Mouse (Mus musculus): ENCODE measurements at regions not wholly inside any gene's neighbourhood (a gene's known extent, or its start where the extent isn't known, plus 50 kb on each side); places are given as distances from the start of the nearest gene placed in this dataset.

GRCm38 (mm10) chr11:45174811-45175798 lies 558.0 kb downstream of the Ebf1 start:
- DNase-seq (ENCODE audit: extremely low spot score, low read depth, low spot score): no peak

GRCm38 (mm10) chr11:45176971-45177370 lies 559.9 kb downstream of the Ebf1 start:
- no peak for DNase-seq (ENCODE audit: extremely low spot score, low read depth, low spot score)

GRCm38 (mm10) chr11:45178036-45178435 lies 560.9 kb downstream of the Ebf1 start:
- DNase-seq (ENCODE audit: extremely low spot score, low read depth, low spot score): no peak

GRCm38 (mm10) chr11:45179019-45179418 lies 561.9 kb downstream of the Ebf1 start:
- no peak for DNase-seq (ENCODE audit: extremely low spot score, low read depth, low spot score)

GRCm38 (mm10) chr11:45190601-45191370 lies 573.7 kb downstream of the Ebf1 start:
- DNase-seq (ENCODE audit: extremely low spot score, low read depth, low spot score): no peak

- DNase-seq (ENCODE audit: extremely low spot score, low read depth, low spot score): no peak
These were observed 574.5 kb downstream of the Ebf1 start for GRCm38 (mm10) chr11:45191392-45192189.

- DNase-seq (ENCODE audit: extremely low spot score, low read depth, low spot score): no peak
These were observed 576.2 kb downstream of the Ebf1 start for GRCm38 (mm10) chr11:45193319-45193718.

- no peak for DNase-seq (ENCODE audit: extremely low spot score, low read depth, low spot score)
These were observed 582.4 kb downstream of the Ebf1 start for GRCm38 (mm10) chr11:45199520-45199919.

- no peak for DNase-seq (ENCODE audit: extremely low spot score, low read depth, low spot score)
These were observed 583.7 kb downstream of the Ebf1 start for GRCm38 (mm10) chr11:45200714-45201405.

- DNase-seq (ENCODE audit: extremely low spot score, low read depth, low spot score): no peak
These were observed 586.3 kb downstream of the Ebf1 start for GRCm38 (mm10) chr11:45203446-45203845.

- DNase-seq (ENCODE audit: extremely low spot score, low read depth, low spot score): no peak
These were observed 589.8 kb downstream of the Ebf1 start for GRCm38 (mm10) chr11:45206611-45207525.

- no peak for DNase-seq (ENCODE audit: extremely low spot score, low read depth, low spot score)
These were observed 597.0 kb downstream of the Ebf1 start for GRCm38 (mm10) chr11:45214096-45214495.

- DNase-seq (ENCODE audit: extremely low spot score, low read depth, low spot score): no peak
These were observed 599.9 kb downstream of the Ebf1 start for GRCm38 (mm10) chr11:45216942-45217474.

- DNase-seq (ENCODE audit: extremely low spot score, low read depth, low spot score): no peak
These were observed 602.1 kb downstream of the Ebf1 start for GRCm38 (mm10) chr11:45219239-45219638.

GRCm38 (mm10) chr11:45222021-45222420 lies 604.9 kb downstream of the Ebf1 start:
- DNase-seq (ENCODE audit: extremely low spot score, low read depth, low spot score): no peak

- no peak for DNase-seq (ENCODE audit: extremely low spot score, low read depth, low spot score)
These were observed 616.1 kb upstream of the Clint1 start for GRCm38 (mm10) chr11:45235476-45236412.

- no peak for DNase-seq (ENCODE audit: extremely low spot score, low read depth, low spot score)
These were observed 614.8 kb upstream of the Clint1 start for GRCm38 (mm10) chr11:45237056-45237455.

- DNase-seq (ENCODE audit: extremely low spot score, low read depth, low spot score): no peak
These were observed 612.8 kb upstream of the Clint1 start for GRCm38 (mm10) chr11:45239044-45239443.
